Mouse (Mus musculus) layer of hippocampus, postnatal 14 days (tissue): ENCODE measurements at regions not wholly inside any gene's neighbourhood (a gene's known extent, or its start where the extent isn't known, plus 50 kb on each side); places are given as distances from the start of the nearest gene placed in this dataset.

Experiments
- DNase-seq, 2 experiments: peaks; one replicate each; pipeline ENCODE4 v3.0.0; 2021 to 2022; ENCODE audit warnings: low spot score in 2 of 2, mixed read lengths in 1 of 2

DNA sequence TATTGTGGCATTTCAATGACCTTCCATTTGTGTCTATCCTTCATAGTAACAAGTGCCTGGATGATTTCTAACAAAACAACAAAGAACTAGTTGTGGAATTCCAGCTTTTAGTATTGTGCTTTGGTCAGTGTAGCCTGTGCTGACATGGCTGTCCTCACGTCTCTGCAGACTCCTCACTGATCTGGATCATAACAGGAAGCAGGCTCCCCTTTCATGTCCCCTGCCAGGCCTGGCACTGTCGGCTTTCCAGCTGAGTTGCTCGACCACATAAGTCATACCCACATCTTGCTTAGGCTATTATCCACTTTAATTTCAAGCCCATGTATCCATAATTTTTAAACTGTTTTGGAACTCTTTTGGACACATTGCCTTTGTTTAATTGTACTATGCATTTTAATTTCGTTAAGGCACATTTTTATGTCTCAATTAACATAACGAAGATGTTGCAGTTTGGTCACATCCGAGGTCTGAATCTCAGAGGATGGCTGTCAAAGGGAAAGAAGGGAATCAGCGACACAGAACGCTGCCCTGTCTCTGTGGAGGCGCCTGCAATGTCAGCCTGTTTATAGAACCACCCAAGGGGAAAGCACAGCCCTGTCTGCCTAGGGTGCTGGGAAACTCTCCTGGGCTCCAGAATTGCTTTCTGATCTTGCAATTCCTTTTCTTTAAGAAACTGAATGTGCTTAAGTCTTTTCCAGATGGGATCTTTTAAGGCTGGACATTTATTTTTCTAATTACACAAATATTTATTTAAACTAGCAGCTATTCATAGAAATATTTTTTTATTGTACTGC lies 215.5 kb upstream of the Ndst3 start:
- DNase-seq, result no peak

DNA sequence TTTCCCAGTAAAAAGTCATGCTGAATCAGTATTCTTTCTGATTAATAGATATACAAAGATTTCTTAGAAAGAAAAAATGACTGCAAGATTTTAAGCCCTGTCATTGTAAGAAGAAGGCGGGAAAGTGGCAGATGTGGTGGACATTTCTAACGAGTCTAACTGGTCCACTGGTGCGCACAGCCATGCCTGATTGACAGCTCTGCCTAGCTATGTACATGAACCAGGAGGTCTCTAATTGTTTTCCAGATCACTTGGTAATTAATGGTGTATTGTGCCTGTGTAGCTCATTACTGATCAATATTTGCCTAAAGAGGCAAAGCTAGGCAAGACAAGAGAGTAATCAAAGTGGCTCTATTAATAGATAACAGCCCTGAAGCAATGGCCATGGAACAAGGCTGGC lies 227.5 kb upstream of the Ndst3 start:
- DNase-seq, result no peak

DNA sequence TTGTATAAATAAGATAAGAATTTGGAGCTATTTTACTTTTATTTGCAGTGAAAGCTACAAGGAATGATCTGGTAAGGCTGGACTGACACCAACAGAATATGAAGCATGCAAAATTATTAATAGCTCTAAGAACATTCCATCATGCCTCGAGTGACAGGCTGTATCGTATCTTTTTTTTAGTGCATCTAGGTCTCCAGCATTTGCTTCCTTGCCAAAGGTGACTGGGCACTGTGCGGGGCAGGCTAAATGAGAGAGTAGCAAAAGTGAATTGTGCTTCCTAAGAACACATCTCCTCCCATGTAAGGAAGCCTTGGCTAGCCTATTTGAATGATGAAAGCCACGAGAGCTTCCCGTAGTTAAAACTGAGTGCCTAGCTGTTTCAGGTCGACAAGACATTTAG lies 261.5 kb upstream of the Ndst3 start:
- no peak for DNase-seq

DNA sequence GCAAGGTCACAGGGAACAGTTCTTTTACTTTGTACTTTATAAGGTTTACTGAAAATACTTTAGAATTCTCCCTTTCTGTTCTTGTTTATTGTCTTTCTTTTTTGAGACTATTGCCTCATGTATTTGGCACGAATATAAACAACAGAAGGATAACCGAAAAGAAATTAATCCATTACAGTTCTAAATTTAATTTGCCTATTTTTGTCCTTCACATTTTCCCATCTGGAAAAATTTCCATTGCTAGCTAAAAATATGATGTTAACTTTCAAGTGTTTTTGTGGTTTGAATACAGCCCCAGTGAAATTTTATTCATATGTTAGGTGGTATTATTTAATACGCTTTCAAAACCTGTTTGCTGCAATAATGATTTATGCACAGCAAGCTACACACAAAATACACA lies 276.7 kb upstream of the Ndst3 start:
- DNase-seq, result no peak

DNA sequence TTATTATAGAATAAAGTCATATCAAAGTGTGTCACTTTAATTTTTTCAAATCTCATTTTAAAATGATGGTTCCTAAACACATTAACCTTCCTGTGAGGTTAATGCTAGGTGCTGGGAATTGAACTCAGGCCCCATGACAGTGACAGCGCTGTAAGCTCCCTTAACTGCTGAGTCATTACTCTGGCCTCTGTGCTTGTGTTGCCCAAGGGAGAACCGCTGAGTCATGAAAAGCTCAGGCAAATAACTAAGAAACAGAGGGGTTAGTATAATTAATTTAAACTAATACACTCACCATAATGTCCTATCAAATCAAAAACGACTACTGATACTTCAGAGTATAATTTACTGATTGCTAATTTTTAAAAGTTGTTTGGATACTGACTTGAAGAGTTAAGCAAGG lies 281.7 kb upstream of the Ndst3 start:
- no peak for DNase-seq

DNA sequence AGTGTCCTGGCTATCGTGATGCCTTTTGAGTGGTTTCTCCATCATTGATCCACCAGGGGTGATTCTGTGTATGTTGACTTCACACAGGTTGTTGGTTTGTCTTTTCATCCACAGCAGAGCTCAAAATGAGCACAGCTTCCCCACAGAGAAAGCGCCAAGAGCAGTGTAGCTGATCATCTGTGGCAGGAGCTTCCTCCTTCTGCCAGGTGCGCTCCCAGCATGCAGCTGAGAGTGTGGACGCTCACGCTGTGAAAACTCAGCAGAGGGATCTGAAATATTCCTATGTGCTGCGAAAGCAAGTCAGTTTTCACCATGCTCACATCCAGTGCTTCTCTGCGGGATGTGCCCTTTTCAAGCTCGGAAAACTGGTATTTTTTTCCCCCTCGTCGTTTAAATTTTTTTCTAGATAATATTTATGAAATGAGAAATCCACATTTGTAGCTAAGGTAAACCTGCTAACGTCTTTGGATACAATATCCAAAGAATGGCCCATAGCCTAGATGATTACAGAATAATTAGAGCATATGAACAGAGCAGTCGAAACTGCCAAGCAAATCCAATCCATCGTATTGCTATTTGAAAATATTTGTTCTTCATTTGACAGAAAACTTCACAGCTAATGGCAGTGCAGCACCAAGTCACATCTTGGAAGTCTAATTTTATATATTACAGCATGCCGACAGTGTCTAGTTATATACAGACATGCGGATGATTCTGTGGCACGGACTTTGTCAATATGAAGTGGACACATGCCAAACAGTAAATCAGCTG lies 283.3 kb upstream of the Ndst3 start:
- no peak for DNase-seq

DNA sequence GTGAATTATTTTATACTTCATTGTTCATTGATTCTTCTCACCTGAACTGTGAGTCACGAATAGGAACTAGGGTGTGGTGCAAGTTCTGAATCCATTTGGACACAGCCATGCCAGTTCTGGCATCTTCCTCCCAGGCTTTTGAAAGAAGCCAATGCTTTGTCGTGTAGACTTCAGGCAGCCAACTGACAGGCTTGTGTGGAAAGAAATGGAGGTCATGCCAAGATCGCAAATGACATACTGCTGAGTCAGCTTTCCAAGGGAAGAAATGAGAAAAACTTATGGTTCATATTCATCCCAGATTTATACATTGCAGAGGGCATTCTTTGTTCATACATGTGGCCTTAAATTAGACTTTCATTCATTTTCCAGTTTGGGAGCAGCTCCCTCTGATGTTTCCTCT lies 285.8 kb upstream of the Ndst3 start:
- DNase-seq, result no peak

DNA sequence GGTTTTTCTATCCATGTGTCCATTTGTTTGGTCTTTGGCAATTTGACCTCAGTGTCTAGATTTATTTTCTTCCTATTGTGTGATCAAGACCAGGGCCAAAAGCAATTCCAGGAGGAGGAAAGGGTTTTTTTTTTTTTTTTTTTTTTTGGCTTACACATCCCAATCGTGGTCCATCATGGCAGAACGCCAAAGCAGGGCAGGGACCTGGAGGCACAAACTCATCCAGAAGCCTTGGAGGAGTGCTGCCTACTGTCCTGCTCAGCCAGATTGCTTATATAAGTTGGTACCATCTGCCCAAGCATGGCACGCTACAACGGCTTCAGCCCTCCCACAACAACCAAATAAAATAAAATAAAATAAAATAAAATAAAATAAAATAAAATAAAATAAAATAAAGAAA lies 286.5 kb upstream of the Ndst3 start:
- no peak for DNase-seq

DNA sequence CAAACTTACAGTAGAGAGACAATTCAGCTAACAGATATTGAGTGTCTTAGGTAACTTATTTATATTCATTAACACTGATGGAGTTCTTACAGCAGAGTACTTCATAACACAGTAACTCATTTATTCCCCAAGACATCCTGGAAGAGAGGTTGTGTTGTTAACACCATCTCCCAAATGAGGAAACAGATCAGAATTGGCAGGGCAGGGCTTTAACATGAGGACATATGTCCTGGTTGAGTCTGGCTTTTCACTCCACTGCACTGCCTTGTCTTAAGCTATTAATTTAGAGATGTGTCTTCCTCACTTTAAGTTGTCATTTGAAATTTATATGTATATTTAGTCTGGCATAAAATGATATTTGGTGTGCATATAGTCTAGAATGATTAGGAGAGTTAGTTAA lies 292.4 kb upstream of the Ndst3 start:
- no peak for DNase-seq

DNA sequence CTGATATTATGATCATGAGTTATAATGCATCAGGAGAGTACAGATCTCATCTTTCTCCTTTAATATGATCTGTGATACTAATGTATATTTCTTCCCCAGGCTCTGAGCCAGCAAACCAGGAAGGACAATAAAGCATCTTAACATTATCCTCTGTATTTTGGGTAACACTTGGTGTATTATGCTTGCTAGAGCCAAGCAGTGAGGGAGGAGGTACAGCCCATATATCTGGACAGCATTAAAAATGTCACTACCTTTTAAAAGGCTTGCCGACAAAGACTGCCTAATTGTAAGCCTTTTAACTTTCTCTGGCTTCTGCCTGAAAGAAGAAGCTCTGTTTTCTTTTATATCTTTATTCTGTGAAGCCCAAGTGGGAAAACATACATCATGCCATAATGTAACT lies 292.9 kb upstream of the Ndst3 start:
- DNase-seq, result no peak

DNA sequence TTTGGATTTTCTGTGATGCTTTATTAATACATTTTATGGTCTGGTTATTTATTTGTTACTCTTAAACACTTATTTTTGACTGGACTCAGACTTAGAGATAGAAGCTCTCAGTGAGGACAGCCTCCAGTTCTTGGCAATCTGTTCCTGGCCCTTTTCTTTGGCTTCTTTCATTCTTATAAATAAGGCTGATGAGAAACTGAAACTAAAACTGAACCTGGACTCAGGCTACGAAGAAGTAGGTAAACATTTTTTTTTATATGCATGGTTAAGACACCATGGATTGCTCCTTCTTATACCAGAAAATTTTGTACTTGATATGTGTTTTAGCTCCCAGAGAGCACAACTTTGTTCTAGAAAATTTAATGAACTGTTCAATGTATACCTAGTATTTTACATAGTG lies 293.4 kb upstream of the Ndst3 start:
- DNase-seq, result no peak

DNA sequence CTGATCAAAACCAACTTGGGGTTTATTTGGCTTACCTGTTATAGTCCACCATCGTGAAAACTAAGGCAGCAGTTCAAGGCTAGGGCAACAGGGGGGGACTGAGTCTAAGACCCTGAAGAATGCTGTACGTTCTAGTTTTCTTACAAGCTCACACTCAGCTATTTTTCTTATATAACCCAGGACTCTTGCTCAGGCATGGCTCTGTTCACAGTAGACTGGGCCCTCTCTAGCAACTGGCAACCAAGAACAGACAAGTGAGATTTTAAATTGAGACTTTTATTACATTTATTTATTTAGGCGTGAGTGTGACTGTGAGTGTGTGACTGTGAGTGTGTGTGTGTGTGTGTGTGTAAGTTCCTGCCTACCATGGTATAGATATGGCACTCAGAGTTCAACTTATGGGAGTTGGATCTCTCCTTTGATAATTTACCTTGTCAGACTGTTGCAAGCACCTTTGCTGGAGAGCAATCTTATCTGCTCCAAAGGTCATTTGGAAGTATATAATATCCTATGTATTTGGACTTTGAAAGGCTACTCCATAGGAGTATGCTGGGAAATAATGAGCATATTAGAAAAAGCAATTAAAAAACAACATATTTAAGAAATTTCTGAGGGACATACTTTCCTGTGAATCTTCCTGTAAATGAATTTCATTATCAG lies 309.4 kb upstream of the Ndst3 start:
- DNase-seq, result no peak

DNA sequence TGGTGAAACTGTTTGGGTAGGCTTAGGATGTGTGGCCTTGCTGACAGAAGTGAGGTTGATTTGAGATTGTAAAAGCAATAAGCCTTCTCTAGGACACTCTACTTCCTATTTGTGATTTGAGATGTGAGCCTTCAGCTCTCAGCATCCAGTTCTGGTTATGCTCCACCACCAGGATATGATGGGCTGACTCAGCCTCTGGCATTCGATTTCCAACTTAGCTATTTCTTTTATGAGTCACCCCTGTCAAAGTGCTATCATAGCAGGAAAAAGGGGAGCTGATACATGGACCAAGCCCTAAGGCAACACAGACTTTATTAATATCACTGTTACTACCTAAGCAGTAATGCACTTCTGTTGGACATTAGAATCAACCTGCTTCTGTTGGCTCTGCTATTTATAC lies 310.2 kb upstream of the Ndst3 start:
- DNase-seq, result no peak

DNA sequence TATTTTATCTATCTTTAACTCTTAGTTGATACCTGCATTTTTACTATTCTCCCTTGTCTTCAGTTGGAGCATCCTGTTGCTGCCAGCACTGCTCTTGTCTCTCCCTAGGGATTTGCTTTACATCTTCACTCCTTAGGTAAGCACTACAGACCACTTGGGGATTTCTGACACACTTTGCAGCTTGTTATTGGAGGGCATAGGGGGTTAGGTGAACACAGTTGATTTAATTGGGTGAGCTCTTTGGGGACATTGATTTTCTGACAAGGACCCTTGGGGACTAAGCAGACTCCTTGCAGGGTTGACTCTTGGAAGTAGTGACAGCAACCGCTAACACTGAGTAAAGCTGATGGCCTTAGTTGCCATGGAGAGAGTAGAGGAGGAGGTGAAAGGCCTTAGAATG lies 309.0 kb upstream of the Tram1l1 start:
- DNase-seq, result no peak

DNA sequence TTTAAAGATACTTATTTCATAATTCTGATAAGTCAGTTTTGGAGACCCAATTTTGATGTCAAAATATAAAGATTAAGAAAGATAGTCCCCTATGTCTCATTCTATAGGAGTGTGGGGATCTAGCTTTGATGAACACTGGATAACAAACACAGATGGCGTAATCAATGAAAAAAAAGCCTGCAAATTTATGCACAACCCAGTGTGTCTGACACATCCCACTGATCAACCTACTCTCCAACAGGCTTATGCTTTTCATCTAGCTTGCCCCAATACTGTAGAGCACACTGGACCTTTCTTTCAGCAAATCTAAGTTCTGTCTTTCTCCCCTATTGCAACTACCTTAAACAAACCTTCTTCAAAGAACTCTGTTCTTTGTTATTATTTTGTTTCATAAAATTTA lies 302.0 kb upstream of the Tram1l1 start:
- no peak for DNase-seq

DNA sequence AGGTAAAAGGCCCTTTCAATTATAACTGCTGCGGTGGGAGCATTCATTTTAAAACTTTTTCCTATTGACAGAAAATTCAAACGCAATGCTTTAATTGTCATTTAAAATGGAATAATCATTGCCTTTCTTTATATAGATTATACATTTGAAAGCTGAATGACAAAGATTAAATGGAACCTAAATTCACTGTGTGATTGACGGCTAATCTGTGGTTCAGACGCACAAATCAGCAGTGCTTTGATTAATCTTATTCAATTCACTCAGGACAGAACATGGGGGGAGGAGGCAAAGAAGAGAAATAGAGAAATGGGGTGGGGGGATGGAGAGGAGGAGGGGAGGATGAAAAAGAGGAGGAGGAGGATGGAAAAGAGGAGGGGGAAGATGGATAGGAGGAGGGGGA lies 294.5 kb upstream of the Tram1l1 start:
- no peak for DNase-seq

DNA sequence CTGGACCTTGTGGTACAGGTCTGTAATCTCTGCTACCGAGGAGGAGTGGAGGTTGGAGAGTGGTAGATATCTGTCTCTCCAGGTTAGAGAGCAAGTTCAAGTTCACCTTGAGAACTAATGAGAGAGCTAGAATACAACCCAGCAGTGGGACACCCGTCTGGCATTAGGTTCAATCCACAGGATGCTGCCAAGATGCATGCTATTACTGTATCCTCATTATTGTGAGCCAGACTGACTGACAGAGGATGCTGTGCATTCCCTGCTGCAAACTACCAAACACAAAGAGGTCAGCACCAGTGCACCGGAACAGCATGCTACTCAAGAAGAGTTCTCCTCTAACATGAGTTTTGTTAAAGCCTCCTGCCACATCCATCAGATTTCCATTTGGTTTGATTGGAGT lies 253.6 kb upstream of the Tram1l1 start:
- DNase-seq, result no peak

DNA sequence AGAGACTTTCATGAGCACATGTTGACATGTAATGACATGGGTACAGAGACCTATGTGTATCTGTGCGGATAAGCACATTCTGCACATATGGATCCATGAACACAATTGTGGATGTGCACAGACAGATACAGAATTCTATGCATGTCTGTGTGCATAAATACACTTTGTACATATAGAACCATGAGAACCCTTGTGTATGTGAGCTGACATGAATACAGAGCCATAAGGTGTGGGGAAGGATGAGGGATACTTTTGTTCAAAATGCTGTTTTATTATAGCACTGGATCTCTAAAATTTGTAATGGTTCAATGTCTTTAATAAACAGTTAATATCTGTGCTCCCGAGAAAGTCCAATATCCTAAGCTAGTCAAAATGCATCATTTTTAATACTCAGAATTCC lies 253.1 kb upstream of the Tram1l1 start:
- no peak for DNase-seq

DNA sequence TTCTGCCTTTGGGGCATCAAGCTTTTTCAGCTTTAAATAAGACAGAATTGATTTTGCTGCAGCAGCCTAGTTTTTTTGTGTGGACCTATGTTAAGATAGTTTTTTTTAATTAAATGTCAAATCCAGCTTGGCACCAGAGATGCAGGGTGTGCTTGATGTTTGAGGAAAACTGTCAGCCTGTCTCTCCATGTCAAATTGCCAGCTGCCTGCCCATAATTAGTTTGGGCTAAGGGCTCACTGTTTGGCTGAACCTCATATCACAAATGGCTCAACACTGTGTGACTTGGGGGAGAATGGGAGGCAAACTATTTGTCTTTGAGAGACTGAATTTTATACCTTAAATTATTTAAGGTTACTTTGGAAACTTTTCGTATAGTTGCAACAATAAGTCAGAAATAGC lies 252.7 kb upstream of the Tram1l1 start:
- DNase-seq, result no peak

DNA sequence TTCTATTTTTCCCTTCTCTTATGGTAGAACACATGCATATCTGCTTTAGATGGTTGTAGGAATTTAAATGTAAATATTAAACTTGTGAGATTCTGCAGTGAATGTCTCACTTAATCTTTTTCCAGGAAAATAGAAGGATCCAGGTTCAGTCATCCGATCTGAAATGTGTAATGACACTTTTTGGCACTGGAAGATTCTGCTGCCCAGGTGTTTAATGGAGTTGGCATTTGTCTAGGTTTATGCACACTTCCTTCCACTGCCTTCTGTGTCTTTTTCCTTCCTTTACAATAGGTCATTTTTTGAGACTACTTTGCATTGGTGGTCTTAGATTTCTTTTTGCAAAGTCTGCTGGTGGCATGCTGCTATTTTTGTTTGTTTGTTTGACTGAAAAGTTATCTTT lies 251.5 kb upstream of the Tram1l1 start:
- DNase-seq, result no peak

DNA sequence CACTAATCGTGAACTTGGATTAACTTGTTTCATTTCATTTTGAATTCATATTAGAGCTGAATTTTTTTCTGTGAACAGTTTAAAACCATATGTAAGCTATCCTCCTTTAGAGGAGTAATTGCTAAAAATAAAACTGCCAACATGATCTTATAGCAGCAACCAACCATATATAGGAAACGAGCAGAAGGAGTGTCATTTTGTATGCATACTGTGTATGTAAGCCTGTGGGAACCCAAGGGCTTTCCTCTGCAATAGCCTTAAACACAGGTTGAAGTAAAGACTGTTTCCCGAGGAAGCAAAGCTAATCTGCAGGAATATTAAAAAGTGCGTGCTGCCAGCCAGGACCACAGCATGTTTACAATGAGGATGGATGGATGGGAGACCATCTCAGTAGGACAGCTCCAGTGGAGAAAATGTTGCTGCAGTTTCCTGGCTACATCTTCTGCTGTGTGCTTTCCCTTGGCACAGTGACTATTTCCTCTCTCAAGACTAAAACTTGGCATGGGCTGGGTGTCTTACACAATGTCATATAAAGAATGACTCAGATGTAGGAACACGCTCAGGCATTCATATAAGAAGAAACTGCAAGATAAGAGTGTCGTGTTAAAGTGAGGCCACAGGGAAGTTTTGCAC lies 244.6 kb upstream of the Tram1l1 start:
- no peak for DNase-seq
